Mouse (Mus musculus): Measurements from ENCODE around the gene Trim17.
A peak's percentile ranks its signal among the peaks of the same experiment; 100 is the strongest.

- 0 out of 4 replicates have a peak, but pooled peaks of 1 of the 2 experiments have one; percentile 34 for TF ChIP-seq POLR2A (IDR thresholded peaks at IDR 0.05; ENCODE audit: control insufficient read depth in 1 of 2, insufficient read depth in 1 of 2, low read depth in 1 of 2, low read length in 2 of 2, poor library complexity in 1 of 2)
- TF ChIP-seq SMC3 (IDR thresholded peaks at IDR 0.05; ENCODE audit: low read depth, low read length): 0 out of 2 replicates have a peak, but pooled peaks have one; percentile 19
- no peak for TF ChIP-seq KAT2A (conservative IDR thresholded peaks at IDR 0.05; ENCODE audit: low read depth, low read length)
- no peak for TF ChIP-seq USF2 (IDR thresholded peaks at IDR 0.05; ENCODE audit: borderline replicate concordance in 1 of 2, insufficient read depth in 1 of 2, low read depth in 1 of 2, low read length in 2 of 2)
- peak in 2 of 3 experiments; percentile 34 to 35; a peak in 4 of 6 replicates for TF ChIP-seq CTCF (IDR thresholded peaks at IDR 0.05 in 2 of 3, conservative IDR thresholded peaks at IDR 0.05 in 1 of 3; ENCODE audit: control insufficient read depth in 1 of 3, insufficient read depth in 1 of 3, low read depth in 2 of 3, low read length in 3 of 3, poor library complexity in 1 of 3, severe bottlenecking in 1 of 3)
- no peak for TF ChIP-seq NELFE (IDR thresholded peaks at IDR 0.05; ENCODE audit: low read depth, low read length)
- TF ChIP-seq EP300 (IDR thresholded peaks at IDR 0.05; ENCODE audit: low read depth in 1 of 2, low read length in 2 of 2): no peak
- no peak; the same call in 1 of the 2 replicates for TF ChIP-seq POLR2AphosphoS2 (IDR thresholded peaks at IDR 0.05; ENCODE audit: low read length)
- no peak for TF ChIP-seq ZNF384 (IDR thresholded peaks at IDR 0.05; ENCODE audit: low read depth, low read length)
- no peak for TF ChIP-seq MYC (IDR thresholded peaks at IDR 0.05; ENCODE audit: low read depth, low read length)
- no peak for TF ChIP-seq ETS1 (IDR thresholded peaks at IDR 0.05; ENCODE audit: low read depth, low read length)
- no peak for TF ChIP-seq GATA1 (IDR thresholded peaks at IDR 0.05; ENCODE audit: low read depth, low read length)
- no peak for TF ChIP-seq MAX (IDR thresholded peaks at IDR 0.05; ENCODE audit: low read length)
Measured at GRCm38 (mm10) chr11:58931576-58931975, 22.9 kb upstream of the Trim17 start.

Measured in MEL (cell line).